Mouse (Mus musculus) macrophage (primary cell): ENCODE measurements around the gene Iqschfp. TPM values are rescaled to one million over a fixed set of nuclear protein-coding genes. Genes with fewer than 3 reads are reported as not detected.

Experiments
- H3K27ac ChIP-seq: fragments of 350-480 bp; formaldehyde crosslinking; 2 replicates; pipeline ENCODE4 v1.9.0; 2021
- H3K36me3 ChIP-seq: fragments of 350-480 bp; formaldehyde crosslinking; 2 replicates; pipeline ENCODE4 v1.9.0; 2021; ENCODE audit errors: inconsistent target
- H3K4me3 ChIP-seq: fragments of 350-480 bp; formaldehyde crosslinking; 2 replicates; pipeline ENCODE4 v1.9.0; 2021; ENCODE audit errors: inconsistent target
- H3K79me2 ChIP-seq: fragments of 350-480 bp; formaldehyde crosslinking; 2 replicates; pipeline ENCODE4 v1.9.0; 2021; ENCODE audit errors: inconsistent target
- WGBS: methylation state at CpG from one replicate; pipeline ENCODE4 v1.1.7; 2026; ENCODE audit warnings: inconsistent platforms; ENCODE audit not compliant: missing documents; 5-methylcytosine and 5-hydroxymethylcytosine counted together
- polyA plus RNA-seq: library from polyadenylated mRNA; stranded (reverse); fragments of 250-400 nt; gene quantifications from 3 replicates; pipeline ENCODE4 v1.2.4, GENCODE M21; 2018; ENCODE audit warnings: inconsistent platforms

Gene Iqschfp
- polyA plus RNA-seq, 1 experiment from 2014 or later, result not detected

DNA sequence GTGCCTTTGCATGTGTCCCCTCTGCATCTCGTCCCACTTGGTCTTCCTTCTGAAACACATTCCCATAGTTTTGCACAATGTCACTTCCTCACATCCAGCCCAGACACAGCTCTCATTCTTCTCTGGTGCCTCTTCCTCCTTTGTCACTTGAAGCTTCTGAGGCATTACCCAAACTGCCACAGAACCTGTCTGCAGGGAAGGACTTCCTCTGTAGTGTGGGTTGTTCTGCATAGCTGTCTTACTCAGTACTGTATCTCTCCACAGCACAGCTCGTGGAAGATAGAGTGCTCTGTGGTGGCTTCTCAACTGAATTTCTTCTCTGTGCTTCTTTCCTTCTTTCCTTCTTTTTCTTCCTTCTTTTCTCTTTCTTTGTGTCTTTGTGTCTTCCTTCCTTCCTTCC lies 33.4 kb downstream of the Iqschfp start:
- Histone ChIP-seq H3K27ac (no peak overlapping the region), H3K4me3 (no peak overlapping the region), H3K36me3 (no peaks in the 10 kb centered on the region), H3K79me2 (no peaks in the 10 kb centered on the region)
- WGBS, result 35% methylated on average over 2 of the region's 2 CpGs

DNA sequence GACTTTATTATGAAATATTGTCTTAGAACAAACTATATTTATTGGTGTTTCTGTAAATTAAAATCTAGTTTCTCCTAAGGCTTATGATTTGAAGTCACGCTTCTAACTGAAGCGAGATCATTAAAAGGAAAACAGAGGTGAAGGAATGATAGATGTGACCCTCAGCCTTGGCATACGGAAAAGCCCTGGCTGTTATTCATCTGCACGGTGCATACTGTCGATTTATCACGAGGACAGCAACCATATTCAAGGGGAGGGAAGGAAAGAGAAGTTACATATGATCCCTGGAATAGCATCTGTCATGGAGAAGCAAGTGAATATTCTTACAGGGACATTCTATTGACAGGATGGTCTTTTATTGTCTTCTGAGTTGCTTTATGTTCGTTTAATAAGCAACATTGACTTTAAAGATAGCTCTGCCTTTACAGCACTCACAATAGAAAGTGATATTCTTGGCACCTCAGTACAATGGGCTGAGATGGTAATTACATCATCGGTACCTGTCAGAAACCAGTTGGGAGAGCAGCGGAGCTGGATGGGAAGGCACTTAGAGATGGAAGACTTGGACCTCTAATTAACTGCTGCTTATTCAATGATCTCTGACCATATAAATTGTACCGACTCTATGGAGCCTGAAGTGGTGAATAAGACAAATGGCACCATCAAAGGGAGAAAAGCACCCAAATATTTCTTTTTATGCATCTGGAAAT lies 38.5 kb downstream of the Iqschfp start:
- WGBS, result 81% methylated on average over 10 of the region's 10 CpGs
- Histone ChIP-seq H3K4me3 (no peak overlapping the region), H3K36me3 (no peaks in the 10 kb centered on the region), H3K79me2 (no peaks in the 10 kb centered on the region), H3K27ac (no peak overlapping the region)

DNA sequence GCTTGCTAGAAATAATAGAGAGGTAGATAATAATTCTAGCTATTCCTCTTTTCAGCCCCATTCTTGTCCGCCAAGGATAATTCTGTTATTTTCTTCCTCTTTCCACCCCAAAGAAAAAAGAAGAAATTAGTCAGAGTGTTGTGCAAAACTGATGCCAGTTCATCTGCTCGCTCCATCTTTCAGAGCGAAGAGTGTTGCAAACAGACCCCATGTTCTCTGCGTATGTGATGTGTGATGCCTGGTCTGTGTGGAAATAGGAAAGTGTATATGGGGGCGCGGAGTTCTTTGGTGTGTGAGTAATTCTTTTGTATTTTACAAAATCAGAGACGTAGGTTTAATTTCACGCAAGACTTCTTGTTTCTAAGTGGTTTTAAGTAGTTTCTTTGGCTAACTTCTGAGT lies 39.1 kb downstream of the Iqschfp start:
- WGBS, result 91% methylated on average over 8 of the region's 8 CpGs
- H3K36me3 ChIP-seq, result no peaks in the 10 kb centered on the region
- H3K79me2 ChIP-seq, result no peaks in the 10 kb centered on the region
- no peak overlapping the region for H3K27ac ChIP-seq
- no peak overlapping the region for H3K4me3 ChIP-seq

DNA sequence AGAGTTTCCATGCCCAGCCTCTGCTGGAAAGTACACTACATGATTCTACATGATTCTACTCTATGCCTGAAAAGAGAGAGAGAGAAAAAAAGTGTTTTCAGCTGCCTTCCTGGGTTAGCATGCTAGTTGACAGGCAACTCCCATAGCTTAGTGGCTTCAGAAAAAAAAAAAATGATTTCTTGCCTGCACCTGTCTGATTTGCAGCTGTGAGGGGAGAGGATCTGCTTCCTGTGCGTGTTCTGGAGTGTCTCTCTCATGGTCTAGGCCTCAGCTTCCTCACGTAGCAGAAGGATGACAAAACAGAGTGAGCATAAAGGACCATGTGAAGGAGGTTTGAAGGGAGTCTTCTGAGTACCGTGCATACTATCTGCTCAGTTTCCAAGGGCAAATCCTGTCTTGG lies 39.9 kb downstream of the Iqschfp start:
- Histone ChIP-seq H3K79me2 (no peaks in the 10 kb centered on the region), H3K36me3 (no peaks in the 10 kb centered on the region), H3K27ac (no peak overlapping the region), H3K4me3 (no peak overlapping the region)
- 65% methylated on average over 3 of the region's 3 CpGs for WGBS

DNA sequence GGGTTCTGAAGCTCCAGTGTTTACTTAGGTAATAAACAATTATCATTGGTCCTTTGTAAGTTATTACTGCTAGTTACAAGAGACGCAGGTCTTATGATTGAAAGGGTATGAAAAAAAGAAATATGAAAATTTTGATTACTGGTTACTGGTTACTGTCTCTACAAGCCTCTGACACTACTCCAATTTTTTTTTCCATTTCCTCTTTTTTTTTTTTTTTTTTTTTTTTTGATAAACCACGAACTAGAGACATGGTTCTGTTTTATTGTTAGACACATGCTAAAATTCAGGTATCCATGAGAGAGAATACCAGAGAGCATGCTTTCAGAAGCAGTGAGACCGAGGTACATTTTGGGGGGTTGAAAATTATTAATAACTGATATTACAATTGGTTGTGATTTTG lies 43.8 kb downstream of the Iqschfp start:
- Histone ChIP-seq H3K79me2 (no peaks in the 10 kb centered on the region), H3K27ac (no peak overlapping the region), H3K4me3 (no peak overlapping the region), H3K36me3 (no peaks in the 10 kb centered on the region)
- 71% methylated on average over 2 of the region's 3 CpGs for WGBS

DNA sequence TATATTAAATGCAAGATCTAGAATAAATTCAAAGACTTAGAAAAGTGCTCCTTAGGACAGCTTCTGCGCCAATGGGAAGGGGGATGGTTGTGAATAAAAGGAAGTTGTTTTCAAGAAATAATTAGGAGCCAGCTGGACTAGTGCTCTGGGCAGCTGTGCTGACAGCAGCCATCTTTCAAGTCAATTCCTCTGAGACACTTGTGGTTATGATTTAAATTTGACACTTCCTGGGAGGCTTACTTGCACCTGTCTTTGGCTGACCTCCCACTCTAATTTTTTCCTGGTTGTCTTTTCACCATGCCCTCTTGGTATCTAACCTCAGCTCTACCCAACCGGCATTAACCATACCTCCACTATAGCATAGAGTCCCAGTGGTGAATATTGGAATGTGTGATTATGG lies 55.0 kb downstream of the Iqschfp start:
- Histone ChIP-seq H3K4me3 (no peak overlapping the region), H3K36me3 (no peaks in the 10 kb centered on the region), H3K79me2 (no peaks in the 10 kb centered on the region), H3K27ac (no peak overlapping the region)
- WGBS, result 83% methylated on average over 2 of the region's 2 CpGs

DNA sequence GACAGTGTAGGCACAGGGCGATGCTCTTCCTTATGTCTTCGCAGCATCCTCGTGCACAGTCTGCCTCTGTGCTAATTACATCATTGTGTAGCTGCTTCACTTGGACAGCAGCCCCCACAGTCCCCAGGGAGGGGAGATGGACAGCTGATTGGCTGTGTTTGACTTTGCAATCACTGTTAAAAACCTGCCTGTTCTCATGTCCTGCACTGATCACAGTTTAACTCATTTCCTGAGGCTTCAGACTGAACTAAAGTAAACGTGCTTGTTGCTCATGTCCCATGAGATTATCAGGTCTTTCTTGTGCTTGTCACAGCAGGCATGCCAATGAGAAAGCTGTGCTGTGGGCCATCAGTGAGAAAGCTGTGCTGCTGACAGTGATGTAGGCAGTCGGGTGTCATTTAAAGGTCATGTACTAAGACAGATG lies 60.5 kb downstream of the Iqschfp start:
- 75% methylated on average over 5 of the region's 5 CpGs for WGBS
- Histone ChIP-seq H3K79me2 (no peaks in the 10 kb centered on the region), H3K4me3 (no peak overlapping the region), H3K36me3 (no peaks in the 10 kb centered on the region), H3K27ac (no peak overlapping the region)

DNA sequence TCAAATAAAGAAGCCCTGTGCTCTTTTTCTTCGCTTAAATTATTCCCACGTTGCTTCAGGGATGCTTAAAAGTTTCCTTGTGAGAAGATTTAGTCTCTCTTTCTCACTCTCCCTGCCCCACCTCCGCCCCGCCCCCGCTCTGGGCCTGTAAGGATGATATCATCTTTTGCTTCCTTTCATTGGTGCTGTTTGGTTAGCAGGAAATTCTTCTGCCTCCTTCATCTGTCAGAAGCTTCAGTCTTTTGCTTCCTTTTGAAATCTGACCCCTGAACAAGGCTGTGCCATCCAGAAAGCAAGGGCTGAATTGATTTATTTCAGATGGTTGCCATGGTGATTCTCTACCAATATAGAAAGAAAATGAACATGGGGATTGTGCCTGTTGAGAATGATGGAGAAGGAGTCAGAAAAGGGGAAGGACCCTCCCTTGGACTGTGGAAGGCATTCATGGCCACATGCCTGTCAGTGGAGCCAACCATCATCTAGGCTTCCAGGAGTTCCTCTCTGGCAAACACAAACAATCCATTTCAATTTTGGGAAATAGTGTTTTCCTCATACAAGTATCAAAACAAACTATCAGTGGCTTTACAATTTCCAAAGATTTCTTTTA lies 62.5 kb downstream of the Iqschfp start:
- 52% methylated on average over 5 of the region's 5 CpGs for WGBS
- Histone ChIP-seq H3K4me3 (no peak overlapping the region), H3K79me2 (no peaks in the 10 kb centered on the region), H3K27ac (no peak overlapping the region), H3K36me3 (no peaks in the 10 kb centered on the region)

DNA sequence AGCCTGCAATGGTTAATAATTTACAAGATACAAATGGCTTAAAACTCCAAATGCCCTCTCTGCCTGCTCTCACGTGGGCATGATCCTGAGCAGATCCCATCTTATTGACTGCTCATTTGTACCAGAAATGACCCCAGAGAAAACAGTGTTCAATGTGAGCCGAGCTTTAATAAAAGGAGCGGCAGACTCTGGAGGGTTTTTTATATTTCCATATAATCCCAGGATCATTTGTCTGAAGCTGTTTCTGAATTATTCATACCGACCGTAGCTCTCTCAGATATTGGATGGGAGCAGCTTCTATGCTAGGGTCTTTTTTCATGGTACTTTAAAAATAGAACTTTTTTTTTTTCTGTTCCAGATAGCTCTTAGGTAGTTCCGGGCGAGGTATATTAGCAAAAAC lies 67.6 kb downstream of the Iqschfp start:
- Histone ChIP-seq H3K4me3 (no peak overlapping the region), H3K27ac (no peak overlapping the region), H3K36me3 (no peaks in the 10 kb centered on the region), H3K79me2 (no peaks in the 10 kb centered on the region)
- 90% methylated on average over 7 of the region's 7 CpGs for WGBS

DNA sequence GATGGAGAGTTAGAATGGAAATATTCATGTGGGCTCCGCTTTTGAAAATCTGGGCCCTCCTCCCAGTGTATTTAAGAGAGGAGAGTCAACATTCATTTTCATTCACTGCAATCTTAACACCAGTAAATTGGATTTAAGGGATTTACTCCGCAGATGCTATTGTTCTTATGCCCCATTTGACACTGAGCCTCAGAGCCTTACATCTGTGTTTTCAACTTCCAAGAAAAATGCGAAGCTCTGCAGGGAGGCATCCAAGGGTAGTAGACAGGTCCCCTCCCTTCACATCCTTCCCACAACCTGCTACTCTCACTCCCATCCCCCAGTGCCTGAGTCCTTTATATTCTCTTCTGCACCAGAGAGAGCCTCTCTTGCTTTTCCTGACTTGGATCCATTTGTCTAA lies 68.1 kb downstream of the Iqschfp start:
- Histone ChIP-seq H3K4me3 (no peak overlapping the region), H3K79me2 (no peaks in the 10 kb centered on the region), H3K36me3 (no peaks in the 10 kb centered on the region), H3K27ac (no peak overlapping the region)
- 67% methylated on average over 3 of the region's 3 CpGs for WGBS

DNA sequence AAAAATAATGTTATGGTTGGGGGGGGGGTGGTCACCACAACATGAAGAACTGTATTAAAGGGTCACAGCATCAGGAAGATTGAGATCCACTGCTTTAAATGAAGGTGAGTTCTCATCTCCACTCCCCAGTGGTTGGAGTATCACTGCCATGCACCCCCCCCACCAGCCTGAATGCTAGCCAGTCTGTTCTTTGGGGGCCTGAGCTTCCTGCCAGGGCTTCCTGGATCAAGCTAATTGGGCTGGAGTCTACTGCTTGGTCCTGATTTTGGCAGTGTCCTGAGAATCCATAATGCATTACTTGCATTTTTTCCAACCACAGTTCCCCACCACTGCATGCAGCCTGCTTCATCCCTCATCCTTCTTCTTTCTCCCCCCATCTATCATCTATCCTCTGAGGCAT lies 68.7 kb downstream of the Iqschfp start:
- Histone ChIP-seq H3K4me3 (no peak overlapping the region), H3K36me3 (no peaks in the 10 kb centered on the region), H3K27ac (no peak overlapping the region), H3K79me2 (no peaks in the 10 kb centered on the region)

DNA sequence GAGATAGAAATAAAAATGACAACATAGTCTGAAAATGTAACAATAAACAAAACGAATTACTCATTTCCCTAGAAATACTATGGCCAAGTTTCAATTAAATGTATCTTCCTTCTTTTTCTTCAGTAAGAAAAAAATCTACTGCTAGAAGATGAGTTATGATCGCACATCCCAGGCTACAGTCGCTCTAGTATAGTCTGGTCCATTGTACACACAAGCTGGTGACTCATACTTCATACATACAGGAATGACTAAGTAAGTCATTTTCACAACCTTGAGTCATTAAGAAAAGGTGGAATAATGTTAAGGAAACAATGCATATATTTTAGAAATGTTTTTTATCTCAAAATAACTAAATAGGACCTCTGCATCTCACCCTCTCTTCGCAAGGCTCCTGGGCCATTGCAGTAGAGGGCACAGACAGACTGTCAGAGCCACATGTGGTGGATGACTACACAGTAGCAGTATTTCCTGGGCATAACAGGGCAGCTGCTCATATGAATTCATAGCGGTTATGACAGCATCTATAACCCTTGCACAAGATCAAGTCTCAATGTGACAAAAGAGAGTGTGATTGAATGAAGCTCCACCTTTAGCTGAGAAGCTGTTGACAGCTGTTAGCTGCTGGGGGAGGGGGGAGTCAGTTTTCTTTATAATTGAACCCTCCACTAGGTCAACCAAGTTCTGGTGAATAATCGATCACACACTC lies 70.1 kb downstream of the Iqschfp start:
- no peaks in the 10 kb centered on the region for H3K36me3 ChIP-seq
- no peak overlapping the region for H3K4me3 ChIP-seq
- no peak overlapping the region for H3K27ac ChIP-seq
- 84% methylated on average over 6 of the region's 6 CpGs for WGBS
- H3K79me2 ChIP-seq, result no peaks in the 10 kb centered on the region

DNA sequence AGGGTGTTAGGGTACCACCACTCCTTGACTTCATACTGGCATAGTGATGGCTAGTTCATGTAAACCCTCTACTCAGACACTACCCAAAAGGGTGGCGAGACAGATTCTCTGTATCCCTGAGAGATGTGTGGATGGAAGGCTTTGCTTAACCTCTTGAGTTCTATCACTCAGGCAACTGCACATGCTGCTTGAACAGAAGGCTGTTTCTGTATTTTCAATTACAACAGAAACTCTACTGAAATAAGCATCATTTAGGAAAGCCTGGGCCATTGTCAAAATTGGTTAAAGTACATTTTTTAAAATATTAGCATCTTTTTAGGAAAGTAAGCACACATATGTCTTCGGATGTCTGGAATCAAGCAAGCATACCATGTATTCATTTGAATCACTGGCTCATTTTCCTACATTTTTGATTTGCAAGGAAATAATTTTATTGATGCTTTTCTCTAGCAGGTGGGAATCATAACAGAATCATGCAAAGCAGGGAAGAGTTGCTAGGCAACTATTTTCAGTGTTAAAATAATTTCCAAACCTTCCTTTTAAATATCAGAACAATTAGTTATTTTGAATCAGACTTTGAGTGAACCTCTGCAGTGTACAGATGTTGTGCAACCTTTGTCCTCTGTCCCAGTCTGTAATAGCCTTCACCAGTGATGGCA lies 82.4 kb downstream of the Iqschfp start:
- H3K27ac ChIP-seq, result no peak overlapping the region
- WGBS, result 92% methylated on average over 2 of the region's 2 CpGs
- H3K4me3 ChIP-seq, result no peak overlapping the region
- H3K36me3 ChIP-seq, result no peaks in the 10 kb centered on the region
- H3K79me2 ChIP-seq, result no peaks in the 10 kb centered on the region

DNA sequence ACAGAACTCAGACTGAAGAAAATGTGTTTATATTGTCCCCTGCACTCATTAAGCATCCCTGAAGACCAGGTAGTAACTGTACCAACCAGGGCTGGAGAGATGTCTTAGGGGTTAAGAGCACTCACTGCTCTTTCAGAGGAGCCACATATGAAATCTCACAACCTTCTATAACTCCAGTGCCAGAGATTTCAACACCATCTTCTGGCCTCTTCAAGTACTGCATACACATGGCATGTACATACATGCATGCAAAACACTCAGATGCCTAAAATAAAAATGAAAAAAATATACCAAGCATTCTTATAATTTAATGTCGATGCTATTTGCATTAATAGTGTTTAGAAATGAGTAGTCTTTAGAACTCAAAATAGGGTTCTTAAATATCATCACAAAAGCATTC lies 88.0 kb downstream of the Iqschfp start:
- 100% methylated on average over 1 of the region's 1 CpGs for WGBS
- H3K27ac ChIP-seq, result no peak overlapping the region

DNA sequence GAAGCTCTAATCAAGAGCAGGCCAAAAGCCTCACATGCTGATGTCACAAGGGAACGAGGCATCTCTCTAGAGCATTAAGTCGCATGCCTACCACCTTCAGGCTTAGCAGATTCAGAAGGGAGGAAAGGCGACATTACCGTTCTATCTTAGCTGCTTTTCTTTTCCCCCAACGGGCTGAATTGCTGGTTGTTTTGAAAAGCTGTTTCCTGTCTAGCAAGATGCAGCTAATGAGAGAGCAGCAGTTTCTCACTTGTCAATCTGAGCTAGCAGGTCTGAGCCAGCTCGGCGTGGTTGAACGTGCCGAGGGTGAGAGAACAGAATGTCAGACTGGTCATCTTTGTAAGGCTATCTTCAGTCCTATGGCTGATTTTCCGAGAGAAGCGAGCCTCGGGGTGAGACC lies 91.3 kb downstream of the Iqschfp start:
- Histone ChIP-seq H3K4me3 (no peak overlapping the region), H3K27ac (no peak overlapping the region)
- 23% methylated on average over 12 of the region's 12 CpGs for WGBS

More for the DNA sequence above, 88.0 kb downstream of the Iqschfp start:
- Histone ChIP-seq H3K4me3 (no peak overlapping the region), H3K36me3 (no peaks in the 10 kb centered on the region), H3K79me2 (no peaks in the 10 kb centered on the region)

More for the DNA sequence above, 91.3 kb downstream of the Iqschfp start:
- Histone ChIP-seq H3K36me3 (no peaks in the 10 kb centered on the region), H3K79me2 (no peaks in the 10 kb centered on the region)
